In genomic region chr14:120019948-120020347, GRCm38 (mm10) we compare ENCODE assay signal across 17 mouse cellular contexts. TPM values are rescaled to one million over a fixed set of nuclear protein-coding genes. Genes with fewer than 3 reads are reported as not detected.
"Had no signal": no experiment of that assay in that cellular context is flagged by ENCODE, and none has a peak within 500 bp of the region (broad histone marks: within the 10 kb centered on the region; RNA-seq: fewer than 3 reads in every experiment).

No protein-coding gene starts in this region.

- H3K9ac ChIP-seq: liver, embryonic 13.5 days; liver, postnatal 0 days; lung, embryonic 15.5 days; midbrain, embryonic 12.5 days had no signal

- DNase-seq: kidney, adult 8-10 months; liver; liver, embryonic 13.5 days; liver, postnatal 0 days; right cerebral cortex, adult 18-20 months; right cerebral cortex, postnatal 25 days; thymus, adult 18-20 months; thymus, postnatal 14 days had no signal

- H3K27me3 ChIP-seq: liver, embryonic 13.5 days; lung, embryonic 15.5 days; megakaryocyte, embryonic 14.5 days; midbrain, embryonic 12.5 days had no signal

- H3K4me2 ChIP-seq: liver, embryonic 13.5 days; lung, embryonic 15.5 days; midbrain, embryonic 12.5 days had no signal

- H3K4me3 ChIP-seq: left cerebral cortex, adult 2 months; liver, embryonic 13.5 days; lung, embryonic 15.5 days; megakaryocyte, embryonic 14.5 days; midbrain, embryonic 12.5 days had no signal

- H3K36me3 ChIP-seq: liver, embryonic 13.5 days; lung, embryonic 15.5 days; midbrain, embryonic 12.5 days had no signal

- H3K27ac ChIP-seq: left cerebral cortex, adult 2 months; liver, embryonic 13.5 days; lung, embryonic 15.5 days; macrophage; midbrain, embryonic 12.5 days had no signal

- H3K9me3 ChIP-seq: liver, embryonic 13.5 days; lung, embryonic 15.5 days; midbrain, embryonic 12.5 days had no signal

- H3K4me1 ChIP-seq: liver, embryonic 13.5 days; megakaryocyte, embryonic 14.5 days; midbrain, embryonic 12.5 days had no signal

- ATAC-seq: liver, postnatal 0 days; midbrain, embryonic 16.5 days had no signal

RNA-seq across cellular contexts. Expression of gene Oxgr1, which starts 22.3 kb away (rescaled TPM):
- polyA plus RNA-seq: liver, embryonic 13.5 days; liver, postnatal 0 days; macrophage; midbrain, embryonic 12.5 days; midbrain, embryonic 16.5 days; neural tube, embryonic 14.5 days; small intestine, adult 2 months; stomach, embryonic 16.5 days had no signal
